Mouse (Mus musculus) testis, adult 2 months (tissue): Measurements from ENCODE around the gene Nprl3.

Experiments used
- CTCF ChIP-seq: fragments of 200-500 bp; IDR thresholded peaks from 2 replicates; pipeline ENCODE4 v1.5.1; 2012; ENCODE audit warnings: low read depth, mild to moderate bottlenecking, inconsistent platforms, low read length, moderate library complexity; ENCODE audit not compliant: control insufficient read depth, insufficient read depth, insufficient replicate concordance
- POLR2A ChIP-seq: fragments of 200-500 bp; IDR thresholded peaks from 2 replicates; pipeline ENCODE4 v1.6.1; 2012; ENCODE audit warnings: low read depth, mild to moderate bottlenecking, inconsistent platforms, low read length, moderate library complexity; ENCODE audit not compliant: control insufficient read depth

- TF ChIP-seq POLR2A (no peak), CTCF (no peak)
Observed at GRCm38 (mm10) chr11:32199230-32199629, 68.3 kb downstream of the Nprl3 start.
